Mouse (Mus musculus) liver, embryonic 13.5 days (tissue): ENCODE measurements around the gene 4930556J24Rik. TPM values are rescaled to one million over a fixed set of nuclear protein-coding genes. Genes with fewer than 3 reads are reported as not detected.

ENCODE experiments used
- ATAC-seq: fragments of 200-750 bp; cut with Nextera tagmentation; 2 replicates; pipeline ENCODE4 v1.8.0; 2017; ENCODE audit warnings: low read depth, mild to moderate bottlenecking, moderate number of reproducible peaks, moderate library complexity
- DNase-seq: peaks from one replicate; pipeline ENCODE4 v3.0.0; 2022
- H3K27ac ChIP-seq: fragments of 300-500 bp; sonication (generic); 2 replicates; pipeline ENCODE4 v1.5.1; 2015; ENCODE audit warnings: moderate library complexity, mild to moderate bottlenecking, inconsistent platforms
- H3K27me3 ChIP-seq: fragments of 300-500 bp; sonication (generic); 2 replicates; pipeline ENCODE4 v1.6.1; 2015; ENCODE audit warnings: mild to moderate bottlenecking, inconsistent platforms
- H3K36me3 ChIP-seq: fragments of 300-500 bp; sonication (generic); 2 replicates; pipeline ENCODE4 v1.6.1; 2015; ENCODE audit warnings: mild to moderate bottlenecking, inconsistent platforms
- H3K4me1 ChIP-seq: fragments of 300-500 bp; sonication (generic); replicated peaks from 2 replicates; pipeline ENCODE4 v1.6.1; 2015; ENCODE audit warnings: inconsistent platforms
- H3K4me2 ChIP-seq: fragments of 300-500 bp; sonication (generic); 2 replicates; pipeline ENCODE4 v1.6.1; 2015; ENCODE audit warnings: inconsistent platforms, mild to moderate bottlenecking, moderate library complexity
- H3K4me3 ChIP-seq: fragments of 300-500 bp; sonication (generic); replicated peaks from 2 replicates; pipeline ENCODE4 v1.5.1; 2015; ENCODE audit warnings: mild to moderate bottlenecking, inconsistent platforms
- H3K9ac ChIP-seq: fragments of 300-500 bp; sonication (generic); 2 replicates; pipeline ENCODE4 v1.6.1; 2015; ENCODE audit warnings: mild to moderate bottlenecking, inconsistent platforms
- H3K9me3 ChIP-seq: fragments of 300-500 bp; sonication (generic); replicated peaks from 2 replicates; pipeline ENCODE4 v1.6.1; 2016; ENCODE audit warnings: inconsistent platforms
- WGBS: fragments of 180-500 bp; shearing (Covaris S2); methylation state at CpG from one replicate; pipeline ENCODE4 v1.1.7; 2015; ENCODE audit not compliant: insufficient replicate concordance; 5-methylcytosine and 5-hydroxymethylcytosine counted together
- polyA plus RNA-seq: library from polyadenylated mRNA; unstranded; fragments of >200 nt; fragmentation: Nextera tagmentation; extraction: Ambion mirVana; gene quantifications from 2 replicates; pipeline ENCODE4 v1.2.1, GENCODE M21; 2015

Gene 4930556J24Rik
- polyA plus RNA-seq, 1 experiment from 2014 or later, result not detected

- Histone ChIP-seq H3K4me3 (no peak overlapping the region), H3K9me3 (no peaks in the 10 kb centered on the region), H3K27me3 (0 out of 2 replicates have a peak, but pooled peaks cover 3% of the 10 kb centered on the region), H3K9ac (no peak overlapping the region), H3K27ac (no peak overlapping the region), H3K4me1 (no peaks in the 10 kb centered on the region), H3K36me3 (no peaks in the 10 kb centered on the region), H3K4me2 (no peak overlapping the region)
- ATAC-seq (no peak), DNase-seq (no peak)
- 64% methylated on average over 6 of the region's 6 CpGs for WGBS
These were observed 71.9 kb downstream of the 4930556J24Rik start for GRCm38 (mm10) chr11:3904673-3905072.

DNA sequence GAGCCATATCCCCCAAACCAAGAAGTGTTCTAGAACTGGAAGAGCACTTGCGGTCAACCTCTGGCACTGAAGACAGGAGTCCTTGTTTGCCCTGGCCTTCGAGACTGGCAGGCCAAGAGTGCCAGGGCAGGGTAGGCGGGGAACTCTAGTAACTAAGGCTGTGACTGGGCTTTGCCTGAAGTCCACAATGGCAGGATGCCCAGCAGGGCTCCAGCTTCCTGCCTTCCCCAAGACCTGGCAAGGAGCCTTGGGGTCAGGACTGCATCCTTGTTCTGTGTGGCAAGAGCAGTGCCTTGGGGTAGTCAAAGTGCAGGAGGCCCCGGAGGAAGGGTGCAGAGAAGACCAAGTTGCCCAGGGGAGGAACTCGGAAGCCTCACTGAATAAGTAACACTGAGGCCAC lies 73.5 kb downstream of the 4930556J24Rik start:
- 0 out of 2 replicates have a peak, but pooled peaks cover 3% of the 10 kb centered on the region for H3K27me3 ChIP-seq
- H3K27ac ChIP-seq, result no peak overlapping the region
- ATAC-seq, result no peak
- WGBS, result 63% methylated on average over 5 of the region's 5 CpGs
- DNase-seq, result no peak
- no peak overlapping the region for H3K4me2 ChIP-seq
- no peaks in the 10 kb centered on the region for H3K36me3 ChIP-seq
- no peaks in the 10 kb centered on the region for H3K9me3 ChIP-seq
- H3K4me3 ChIP-seq, result no peak overlapping the region
- H3K4me1 ChIP-seq, result no peaks in the 10 kb centered on the region
- H3K9ac ChIP-seq, result no peak overlapping the region

DNA sequence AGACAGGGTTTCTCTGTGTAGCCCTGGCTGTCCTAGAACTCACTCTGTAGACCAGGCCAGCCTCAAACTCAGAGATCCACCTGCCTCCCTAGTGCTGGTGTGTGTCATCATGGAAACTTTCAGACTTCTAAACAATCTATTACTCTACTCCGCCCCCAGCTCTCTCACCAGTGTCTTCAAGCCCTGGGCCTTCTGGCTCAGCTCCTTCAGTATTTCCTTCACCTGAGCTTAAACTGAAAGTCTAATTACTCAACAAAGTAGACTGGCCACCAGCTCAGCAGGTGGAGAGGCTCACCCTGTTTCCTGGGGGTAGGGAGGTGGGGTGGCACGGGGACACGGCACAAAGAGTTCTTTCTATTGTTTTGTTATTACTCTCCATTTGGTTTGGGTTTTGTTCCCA lies 74.1 kb downstream of the 4930556J24Rik start:
- Histone ChIP-seq H3K9me3 (no peaks in the 10 kb centered on the region), H3K4me1 (no peaks in the 10 kb centered on the region), H3K27me3 (0 out of 2 replicates have a peak, but pooled peaks cover 3% of the 10 kb centered on the region), H3K4me2 (no peak overlapping the region), H3K27ac (no peak overlapping the region), H3K36me3 (no peaks in the 10 kb centered on the region), H3K4me3 (no peak overlapping the region), H3K9ac (no peak overlapping the region)
- ATAC-seq (no peak), DNase-seq (no peak)
- 69% methylated on average over 3 of the region's 3 CpGs for WGBS

DNA sequence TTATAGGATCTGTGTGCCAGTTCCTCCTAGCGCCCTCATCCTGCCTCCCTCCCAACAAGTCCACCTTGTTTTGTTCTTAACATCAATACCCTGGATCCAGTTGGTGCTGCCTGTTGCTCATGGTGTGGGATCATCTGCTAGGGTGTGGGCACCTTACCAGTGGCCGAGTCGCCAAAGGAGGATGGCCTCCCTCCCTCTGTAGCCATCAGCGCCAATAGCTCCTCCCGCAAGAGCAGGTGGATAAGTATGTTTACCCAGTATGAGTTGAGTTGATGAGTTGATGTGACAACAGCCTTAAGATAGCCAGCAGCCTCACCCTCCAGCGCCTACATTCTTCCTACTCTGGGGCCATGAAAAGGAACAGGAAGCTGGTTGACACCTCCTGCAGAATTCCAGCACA lies 76.3 kb downstream of the 4930556J24Rik start:
- no peaks in the 10 kb centered on the region for H3K27me3 ChIP-seq
- no peak overlapping the region for H3K4me3 ChIP-seq
- no peak for DNase-seq
- 56% methylated on average over 6 of the region's 6 CpGs for WGBS
- H3K36me3 ChIP-seq, result no peaks in the 10 kb centered on the region
- H3K4me1 ChIP-seq, result peaks cover 3% of the 10 kb centered on the region
- no peak overlapping the region for H3K9ac ChIP-seq
- H3K4me2 ChIP-seq, result no peak overlapping the region
- ATAC-seq, result no peak
- H3K9me3 ChIP-seq, result no peaks in the 10 kb centered on the region
- H3K27ac ChIP-seq, result no peak overlapping the region

GRCm38 (mm10) chr11:3895933-3896332 lies 80.6 kb downstream of the 4930556J24Rik start:
- no peak for ATAC-seq
- H3K4me2 ChIP-seq, result no peak overlapping the region
- no peaks in the 10 kb centered on the region for H3K27me3 ChIP-seq
- no peak overlapping the region for H3K9ac ChIP-seq
- no peak for DNase-seq
- H3K4me3 ChIP-seq, result no peak overlapping the region
- H3K27ac ChIP-seq, result no peak overlapping the region
- no peaks in the 10 kb centered on the region for H3K9me3 ChIP-seq
- no peaks in the 10 kb centered on the region for H3K36me3 ChIP-seq
- H3K4me1 ChIP-seq, result peaks cover 13% of the 10 kb centered on the region
- 65% methylated on average over 1 of the region's 1 CpGs for WGBS

GRCm38 (mm10) chr11:3895458-3895857 lies 81.1 kb downstream of the 4930556J24Rik start:
- Histone ChIP-seq H3K4me2 (peak overlapping the region; percentile 74), H3K4me1 (peaks cover 13% of the 10 kb centered on the region), H3K27me3 (no peaks in the 10 kb centered on the region), H3K4me3 (peak overlapping the region; percentile 55), H3K9me3 (no peaks in the 10 kb centered on the region), H3K36me3 (no peaks in the 10 kb centered on the region), H3K27ac (no peak overlapping the region), H3K9ac (peak overlapping the region; percentile 55)
- DNase-seq (no peak), ATAC-seq (0 out of 2 replicates have a peak, but pooled peaks have one; percentile 10)
- 5% methylated on average over 10 of the region's 10 CpGs for WGBS

GRCm38 (mm10) chr11:3894406-3895281 lies 81.9 kb downstream of the 4930556J24Rik start, which contains the start of the genes 4921536K21Rik and Dusp18:
Gene 4921536K21Rik, minus strand, starts transcription at chr11:3895098.
Gene Dusp18, plus strand, starts transcription at chr11:3895240.
- DNase-seq (peak; percentile 88), ATAC-seq (peak; percentile 95)
- H3K4me1 ChIP-seq, result peaks cover 13% of the 10 kb centered on the region
- H3K27ac ChIP-seq, result no peak within 1 kb of the TSS
- peak within 1 kb of the TSS; percentile 55 for H3K9ac ChIP-seq
- peak within 1 kb of the TSS; percentile 55 for H3K4me3 ChIP-seq
- no peaks in the 10 kb centered on the region for H3K9me3 ChIP-seq
- 6% methylated on average over 46 of the region's 46 CpGs for WGBS
- H3K4me2 ChIP-seq, result peak within 1 kb of the TSS; percentile 74
- H3K27me3 ChIP-seq, result peaks cover 5% of the 10 kb centered on the region
- no peaks in the 10 kb centered on the region for H3K36me3 ChIP-seq

GRCm38 (mm10) chr11:3893970-3894369 lies 82.6 kb downstream of the 4930556J24Rik start:
- Histone ChIP-seq H3K4me2 (peak overlapping the region; percentile 74; the same call in 1 of the 2 replicates), H3K36me3 (no peaks in the 10 kb centered on the region), H3K27ac (no peak overlapping the region), H3K9ac (no peak overlapping the region), H3K9me3 (no peaks in the 10 kb centered on the region), H3K4me3 (no peak overlapping the region), H3K4me1 (peaks cover 13% of the 10 kb centered on the region), H3K27me3 (peaks cover 7% of the 10 kb centered on the region)
- ATAC-seq, result no peak
- WGBS, result 54% methylated on average over 6 of the region's 6 CpGs
- DNase-seq, result no peak

Other genes starting within 250 kb of the 4930556J24Rik start
- 0.18 and 0.27 TPM in 2 replicates for gene Osbp2, start 112.9 kb downstream of the 4930556J24Rik start, polyA plus RNA-seq
- 0.03 TPM in 1 of 2 replicates, not detected in the other for gene 4921536K21Rik, start 81.7 kb downstream of the 4930556J24Rik start, polyA plus RNA-seq
- gene Dusp18, start 81.5 kb downstream of the 4930556J24Rik start, polyA plus RNA-seq, result 0.43 and 0.48 TPM in 2 replicates
- gene Slc35e4, start 62.1 kb downstream of the 4930556J24Rik start, polyA plus RNA-seq, result 0.45 and 0.68 TPM in 2 replicates
- 14.8 and 15.9 TPM in 2 replicates for gene Tcn2, start 44.6 kb downstream of the 4930556J24Rik start, polyA plus RNA-seq
- gene Pes1, start 12.8 kb downstream of the 4930556J24Rik start, polyA plus RNA-seq, result 60.0 and 69.4 TPM in 2 replicates
- 0.76 and 0.78 TPM in 2 replicates for gene Gal3st1, start 6.9 kb upstream of the 4930556J24Rik start, polyA plus RNA-seq
- 0.96 and 1.2 TPM in 2 replicates for gene Sec14l4, start 54.7 kb upstream of the 4930556J24Rik start, polyA plus RNA-seq
- not detected in 2 replicates for gene Sec14l3, start 88.1 kb upstream of the 4930556J24Rik start, polyA plus RNA-seq
- 32.2 and 33.9 TPM in 2 replicates for gene Mtfp1, start 118.7 kb upstream of the 4930556J24Rik start, polyA plus RNA-seq
- gene Sec14l2, start 146.6 kb upstream of the 4930556J24Rik start, polyA plus RNA-seq, result 5.8 and 7.0 TPM in 2 replicates
- gene Rnf215, start 158.4 kb upstream of the 4930556J24Rik start, polyA plus RNA-seq, result 5.6 and 6.1 TPM in 2 replicates
- gene Ccdc157, start 183.5 kb upstream of the 4930556J24Rik start, polyA plus RNA-seq, result 0.65 and 0.87 TPM in 2 replicates
- gene Sf3a1, start 183.6 kb upstream of the 4930556J24Rik start, polyA plus RNA-seq, result 23.5 and 32.9 TPM in 2 replicates
- gene Tbc1d10a, start 210.0 kb upstream of the 4930556J24Rik start, polyA plus RNA-seq, result 6.0 and 6.2 TPM in 2 replicates
- 1.9 and 2.1 TPM in 2 replicates for gene Castor1, start 241.4 kb upstream of the 4930556J24Rik start, polyA plus RNA-seq